Mouse (Mus musculus): Measurements from ENCODE around the gene Tmem198. TPM values are rescaled to one million over a fixed set of nuclear protein-coding genes. Genes with fewer than 3 reads are reported as not detected.

Tmem198 gene
- polyA plus RNA-seq, 1 experiment from 2014 or later = 0.83 TPM

DNA sequence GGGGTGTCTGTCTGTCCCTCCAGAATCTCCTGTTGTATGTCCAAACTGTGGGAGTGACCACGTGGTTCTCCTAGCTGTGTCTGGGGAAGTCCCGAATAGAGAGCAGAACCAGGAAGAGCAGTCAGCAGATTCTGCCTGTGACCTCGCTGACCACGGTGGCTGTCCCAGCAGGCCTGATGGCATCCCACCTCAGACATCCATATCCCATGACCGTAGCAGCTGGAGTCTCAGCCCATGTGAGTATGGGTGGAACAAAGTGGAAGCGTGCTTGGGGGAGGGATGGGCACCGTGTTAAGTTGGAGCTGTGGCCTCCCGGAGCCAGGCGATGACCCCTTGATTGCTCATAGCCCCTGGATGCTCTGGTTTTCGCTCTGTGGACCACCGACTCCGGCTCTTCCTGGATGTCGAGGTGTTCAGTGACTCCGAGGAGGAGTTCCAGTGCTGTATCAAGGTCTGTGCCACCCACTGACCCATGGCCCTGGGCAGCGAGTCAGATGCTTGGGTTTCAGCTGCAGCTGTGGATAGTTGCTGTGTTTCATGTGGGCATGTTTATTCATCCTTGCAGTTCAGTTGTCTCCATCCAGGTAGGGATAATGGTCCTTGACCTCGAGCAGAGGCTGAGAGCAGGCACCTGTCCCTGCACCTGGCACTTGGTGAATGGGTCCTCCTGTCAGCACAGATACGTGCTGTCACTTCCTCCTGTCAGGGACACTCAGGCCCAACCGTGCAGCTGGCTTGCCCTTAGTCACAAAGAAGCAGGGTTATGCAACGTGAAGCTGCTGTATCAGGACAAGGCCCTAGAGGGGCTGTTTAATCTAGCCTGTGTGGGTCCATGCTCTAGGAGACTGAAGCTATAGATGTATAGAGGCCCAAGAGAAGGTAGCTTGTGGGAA, 53.2 kb downstream of the Tmem198 start:
- H3K9me3 ChIP-seq = no peaks in the 10 kb centered on the region
- H3K36me3 ChIP-seq = peaks cover 89% of the 10 kb centered on the region
- H3K4me2 ChIP-seq (replicated peaks) = no peak overlapping the region
- H3K9ac ChIP-seq = no peak overlapping the region
- no peaks in the 10 kb centered on the region for H3K4me1 ChIP-seq
- no peak overlapping the region for H3K27ac ChIP-seq
- no peak for ATAC-seq (ENCODE audit: low FRiP score, low read depth)
- WGBS = 88% methylated on average over 19 of the region's 19 CpGs
- no peaks in the 10 kb centered on the region for H3K27me3 ChIP-seq
- no peak overlapping the region for H3K4me3 ChIP-seq

DNA sequence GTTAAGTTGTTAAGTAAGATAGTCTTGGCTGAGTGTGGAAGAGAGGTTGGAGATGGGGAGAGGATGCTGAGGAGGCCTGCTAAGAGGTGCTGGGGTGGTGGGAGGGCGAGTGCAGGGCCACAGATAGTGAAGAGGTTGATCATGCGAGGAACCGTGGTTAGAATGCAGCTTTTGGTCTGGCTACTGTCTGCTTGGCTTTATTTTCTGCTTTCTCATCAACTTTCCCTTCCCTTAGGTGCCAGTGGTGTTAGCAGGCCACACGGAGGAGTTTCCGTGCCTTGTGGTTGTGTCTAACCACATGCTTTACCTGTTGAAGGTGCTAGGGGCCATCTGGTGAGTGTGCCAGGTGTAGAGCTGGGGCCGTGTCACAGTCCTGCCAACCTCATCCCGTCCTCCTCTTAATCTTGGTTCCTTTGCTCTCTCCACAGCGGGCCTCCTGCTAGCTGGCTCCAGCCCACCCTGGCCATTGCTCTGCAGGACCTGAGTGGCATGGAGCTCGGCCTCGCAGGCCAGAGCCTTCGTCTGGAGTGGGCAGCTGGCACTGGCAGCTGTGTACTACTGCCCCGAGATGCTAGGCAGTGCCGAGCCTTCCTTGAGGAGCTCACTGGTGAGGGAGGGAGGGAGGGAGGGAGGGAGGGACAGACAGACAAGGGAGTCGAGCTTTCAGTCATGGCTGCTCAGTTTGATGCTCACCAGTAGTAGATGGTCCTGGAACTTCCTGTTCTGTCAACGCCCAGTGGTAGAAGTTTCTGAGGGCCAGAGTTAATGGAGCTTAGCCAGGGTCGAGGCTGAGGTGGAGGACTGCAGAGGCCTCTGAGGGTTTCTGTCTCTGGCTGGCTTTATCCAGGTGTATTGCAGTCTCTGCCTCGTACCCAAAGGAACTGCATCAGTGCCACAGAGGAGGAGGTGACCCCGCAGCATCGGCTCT, 54.3 kb downstream of the Tmem198 start:
- ATAC-seq (ENCODE audit: low FRiP score, low read depth) = no peak
- Histone ChIP-seq H3K4me2 (replicated peaks) (no peak overlapping the region), H3K9ac (peak overlapping the region; percentile 8; the same call in 1 of the 2 replicates), H3K4me3 (no peak overlapping the region), H3K27me3 (no peaks in the 10 kb centered on the region), H3K9me3 (no peaks in the 10 kb centered on the region), H3K36me3 (peaks cover 80% of the 10 kb centered on the region), H3K27ac (no peak overlapping the region), H3K4me1 (no peaks in the 10 kb centered on the region)
- 87% methylated on average over 19 of the region's 19 CpGs for WGBS

Other genes starting within 250 kb of the Tmem198 start
- not detected in 2 replicates for gene A630095N17Rik, start 247.4 kb upstream of the Tmem198 start, polyA plus RNA-seq (2015; fragmentation: Nextera tagmentation; extraction: Ambion mirVana)
- 41.9 and 45.4 TPM in 2 replicates for gene Dnajb2, start 243.1 kb upstream of the Tmem198 start, polyA plus RNA-seq (2015; fragmentation: Nextera tagmentation; extraction: Ambion mirVana)
- gene Ptprn, start 215.0 kb upstream of the Tmem198 start, polyA plus RNA-seq (2015; fragmentation: Nextera tagmentation; extraction: Ambion mirVana) = 0.23 and 0.24 TPM in 2 replicates
- not detected in 2 replicates for gene Resp18, start 201.1 kb upstream of the Tmem198 start, polyA plus RNA-seq (2015; fragmentation: Nextera tagmentation; extraction: Ambion mirVana)
- 116 and 117 TPM in 2 replicates for gene Dnpep, start 161.5 kb upstream of the Tmem198 start, polyA plus RNA-seq (2015; fragmentation: Nextera tagmentation; extraction: Ambion mirVana)
- 52.1 and 56.1 TPM in 2 replicates for gene Des, start 119.2 kb upstream of the Tmem198 start, polyA plus RNA-seq (2015; fragmentation: Nextera tagmentation; extraction: Ambion mirVana)
- gene Speg, start 104.2 kb upstream of the Tmem198 start, polyA plus RNA-seq (2015; fragmentation: Nextera tagmentation; extraction: Ambion mirVana) = 20.7 and 21.3 TPM in 2 replicates
- gene Gmppa, start 43.6 kb upstream of the Tmem198 start, polyA plus RNA-seq (2015; fragmentation: Nextera tagmentation; extraction: Ambion mirVana) = 70.1 and 71.8 TPM in 2 replicates
- gene Asic4, start 29.1 kb upstream of the Tmem198 start, polyA plus RNA-seq (2015; fragmentation: Nextera tagmentation; extraction: Ambion mirVana) = 0.65 and 0.80 TPM in 2 replicates
- gene Chpf, start 225 bp upstream of the Tmem198 start, polyA plus RNA-seq (2015; fragmentation: Nextera tagmentation; extraction: Ambion mirVana) = 37.5 and 37.7 TPM in 2 replicates
- 85.1 and 86.4 TPM in 2 replicates for gene Obsl1, start 26.9 kb downstream of the Tmem198 start, polyA plus RNA-seq (2015; fragmentation: Nextera tagmentation; extraction: Ambion mirVana)
- 14.2 and 14.3 TPM in 2 replicates for gene Inha, start 27.5 kb downstream of the Tmem198 start, polyA plus RNA-seq (2015; fragmentation: Nextera tagmentation; extraction: Ambion mirVana)
- gene Stk11ip, start 42.0 kb downstream of the Tmem198 start, polyA plus RNA-seq (2015; fragmentation: Nextera tagmentation; extraction: Ambion mirVana) = 23.4 and 25.5 TPM in 2 replicates
- gene Slc4a3, start 66.7 kb downstream of the Tmem198 start, polyA plus RNA-seq (2015; fragmentation: Nextera tagmentation; extraction: Ambion mirVana) = 34.3 and 37.7 TPM in 2 replicates